Mouse (Mus musculus) CH12.LX (cell line): ENCODE measurements around the gene Psmd12. TPM values are rescaled to one million over a fixed set of nuclear protein-coding genes. Genes with fewer than 3 reads are reported as not detected.

ENCODE experiments used
- DNase-seq: peaks from one replicate; pipeline ENCODE4 v3.0.0-alpha.2; 2013; ENCODE audit errors: extremely low read depth
- H3K27ac ChIP-seq: 2 replicates; pipeline ENCODE4 v1.5.1; 2012; ENCODE audit warnings: low read depth, mild to moderate bottlenecking, control low read depth, moderate library complexity; ENCODE audit not compliant: insufficient read depth
- H3K27me3 ChIP-seq: replicated peaks from 2 replicates; pipeline ENCODE3; 2012; ENCODE audit warnings: inconsistent platforms
- H3K36me3 ChIP-seq, 2 experiments: replicated peaks in 1 of 2; 2 replicates each; pipeline versions ENCODE3 to v1.6.1; 2012; ENCODE audit warnings: inconsistent platforms in 1 of 2, low read length in 1 of 2, mild to moderate bottlenecking in 1 of 2, mixed read lengths in 1 of 2, moderate library complexity in 1 of 2; ENCODE audit not compliant: control insufficient read depth in 1 of 2, insufficient read depth in 1 of 2
- H3K4me1 ChIP-seq, 2 experiments: 2 replicates each; pipeline ENCODE4 v1.6.1; 2012; ENCODE audit warnings: inconsistent platforms in 1 of 2, moderate library complexity in 1 of 2; ENCODE audit not compliant: insufficient read depth in 2 of 2, control insufficient read depth in 1 of 2
- H3K4me2 ChIP-seq: 2 replicates; pipeline ENCODE4 v1.6.1; 2012; ENCODE audit warnings: low read depth, mild to moderate bottlenecking, control low read depth; ENCODE audit not compliant: poor library complexity, insufficient read depth, severe bottlenecking
- H3K4me3 ChIP-seq, 3 experiments: fragments of 150-350 bp in 1 of 3; sonication (generic) in 1 of 3; replicated peaks in 1 of 3; 2 replicates each; pipeline versions ENCODE3 to v1.5.1; 2011 to 2012; ENCODE audit warnings: low read depth in 2 of 3, low read length in 2 of 3, mild to moderate bottlenecking in 2 of 3, moderate library complexity in 2 of 3, control low read depth in 1 of 3, improper control_type of control experiment in 1 of 3, inconsistent platforms in 1 of 3, mixed read lengths in 1 of 3; ENCODE audit not compliant: poor library complexity in 1 of 3
- H3K79me2 ChIP-seq: replicated peaks from 2 replicates; pipeline ENCODE4 v1.6.1; 2012; ENCODE audit warnings: mild to moderate bottlenecking, moderate library complexity; ENCODE audit not compliant: control insufficient read depth, poor library complexity, insufficient read depth, severe bottlenecking; ENCODE audit errors: extremely low read depth
- H3K9ac ChIP-seq: 2 replicates; pipeline ENCODE4 v1.6.1; 2012; ENCODE audit warnings: low read depth, mild to moderate bottlenecking, control low read depth, moderate library complexity; ENCODE audit not compliant: insufficient read depth
- H3K9me3 ChIP-seq: replicated peaks from 2 replicates; pipeline ENCODE3; 2012; ENCODE audit warnings: low read length, inconsistent platforms, mixed read lengths
- CTCF ChIP-seq, 2 experiments: IDR thresholded peaks in 1 of 2; conservative IDR thresholded peaks in 1 of 2; 2 replicates each; pipeline ENCODE4 v1.5.1; 2011 to 2012; ENCODE audit warnings: low read depth in 2 of 2, low read length in 2 of 2, improper control_type of control experiment in 1 of 2, inconsistent platforms in 1 of 2, mild to moderate bottlenecking in 1 of 2, moderate library complexity in 1 of 2
- ELF1 ChIP-seq: IDR thresholded peaks from 2 replicates; pipeline ENCODE4 v1.6.1; 2014; ENCODE audit warnings: low read depth, mild to moderate bottlenecking, inconsistent platforms, low read length, improper control_type of control experiment
- ETS1 ChIP-seq: conservative IDR thresholded peaks from 2 replicates; pipeline ENCODE4 v1.6.1; 2012; ENCODE audit warnings: low read depth, mild to moderate bottlenecking, inconsistent platforms, low read length, improper control_type of control experiment, moderate library complexity
- HCFC1 ChIP-seq: IDR thresholded peaks from 2 replicates; pipeline ENCODE4 v1.6.1; 2012; ENCODE audit warnings: low read depth, mild to moderate bottlenecking, inconsistent platforms, low read length, improper control_type of control experiment
- IRF4 ChIP-seq: IDR thresholded peaks from 2 replicates; pipeline ENCODE4 v1.6.1; 2014; ENCODE audit warnings: low read depth, mild to moderate bottlenecking, inconsistent platforms, low read length, improper control_type of control experiment
- JUN ChIP-seq: IDR thresholded peaks from 2 replicates; pipeline ENCODE4 v1.6.1; 2011; ENCODE audit warnings: low read depth, mild to moderate bottlenecking, low read length, improper control_type of control experiment, moderate library complexity; ENCODE audit not compliant: insufficient read depth
- MAFK ChIP-seq: IDR thresholded peaks from 2 replicates; pipeline ENCODE4 v1.6.1; 2011; ENCODE audit warnings: low read length, improper control_type of control experiment; ENCODE audit not compliant: insufficient replicate concordance
- MAX ChIP-seq: IDR thresholded peaks from 2 replicates; pipeline ENCODE4 v1.6.1; 2011; ENCODE audit warnings: low read length, improper control_type of control experiment
- MAZ ChIP-seq: IDR thresholded peaks from 2 replicates; pipeline ENCODE4 v1.6.1; 2012; ENCODE audit warnings: low read depth, mild to moderate bottlenecking, inconsistent platforms, low read length, improper control_type of control experiment, moderate library complexity
- MEF2A ChIP-seq: IDR thresholded peaks from 2 replicates; pipeline ENCODE4 v1.6.1; 2014; ENCODE audit warnings: low read depth, mild to moderate bottlenecking, inconsistent platforms, low read length, improper control_type of control experiment, borderline replicate concordance
- MYC ChIP-seq: IDR thresholded peaks from 2 replicates; pipeline ENCODE4 v1.6.1; 2011; ENCODE audit warnings: low read depth, mild to moderate bottlenecking, improper control_type of control experiment, low read length
- NRF1 ChIP-seq: IDR thresholded peaks from 2 replicates; pipeline ENCODE4 v1.6.1; 2014; ENCODE audit warnings: low read depth, mild to moderate bottlenecking, inconsistent platforms, low read length, improper control_type of control experiment, moderate library complexity
- POLR2A ChIP-seq: IDR thresholded peaks from 2 replicates; pipeline ENCODE4 v1.6.1; 2011; ENCODE audit warnings: low read depth, mild to moderate bottlenecking, improper control_type of control experiment, low read length
- POLR2AphosphoS2 ChIP-seq: IDR thresholded peaks from 2 replicates; pipeline ENCODE4 v1.6.1; 2011; ENCODE audit warnings: low read depth, low read length, improper control_type of control experiment
- RCOR1 ChIP-seq: conservative IDR thresholded peaks from 2 replicates; pipeline ENCODE4 v1.6.1; 2012; ENCODE audit warnings: low read depth, mild to moderate bottlenecking, inconsistent platforms, low read length, improper control_type of control experiment
- SIN3A ChIP-seq: IDR thresholded peaks from 2 replicates; pipeline ENCODE4 v1.6.1; 2012; ENCODE audit warnings: low read length, improper control_type of control experiment, inconsistent platforms
- TBP ChIP-seq: conservative IDR thresholded peaks from 2 replicates; pipeline ENCODE4 v1.6.1; 2011; ENCODE audit warnings: low read depth, low read length, improper control_type of control experiment
- TCF12 ChIP-seq: IDR thresholded peaks from 2 replicates; pipeline ENCODE4 v1.6.1; 2014; ENCODE audit warnings: low read depth, mild to moderate bottlenecking, inconsistent platforms, low read length, improper control_type of control experiment
- ZC3H11A ChIP-seq: IDR thresholded peaks from 2 replicates; pipeline ENCODE4 v1.6.1; 2012; ENCODE audit warnings: low read depth, mild to moderate bottlenecking, inconsistent platforms, low read length, improper control_type of control experiment
- ZKSCAN1 ChIP-seq: IDR thresholded peaks from 2 replicates; pipeline ENCODE4 v1.6.1; 2012; ENCODE audit warnings: low read depth, inconsistent platforms, low read length, improper control_type of control experiment, borderline replicate concordance
- ZMIZ1 ChIP-seq: IDR thresholded peaks from 2 replicates; pipeline ENCODE4 v1.6.1; 2012; ENCODE audit warnings: low read depth, mild to moderate bottlenecking, inconsistent platforms, low read length, improper control_type of control experiment
- ZNF384 ChIP-seq: IDR thresholded peaks from 2 replicates; pipeline ENCODE4 v1.6.1; 2012; ENCODE audit warnings: low read depth, low read length, improper control_type of control experiment, inconsistent platforms
- dilution Hi-C: fragments of 300-500 bp; cut with MboI; formaldehyde crosslinking; loops from 2 replicates; pipeline ENCODE4 v1.14.3; 2020; ENCODE audit warnings: low sequenced_read_pairs; ENCODE audit not compliant: extremely low pct_unique_long_range_greater_than_20kb, extremely low pct_ligation_motif_present
- in situ Hi-C: fragments of 300-500 bp; cut with MboI; formaldehyde crosslinking; loops from 3 replicates; pipeline ENCODE4 v1.14.3; 2019; ENCODE audit warnings: low sequenced_read_pairs, low pct_ligation_motif_present, low pct_unique_long_range_greater_than_20kb, mixed read lengths
- polyA plus RNA-seq: library from polyadenylated mRNA; unstranded; fragments of >175 nt; gene quantifications from 2 replicates; pipeline ENCODE4 v1.2.1, GENCODE M21; 2012; ENCODE audit warnings: low read depth; ENCODE audit not compliant: insufficient read length
- total RNA-seq, 2 experiments: library from RNA; depleted of rRNA; stranded (reverse); fragments of 300-350 nt in 1 of 2; fragments of >200 nt in 1 of 2; gene quantifications; 2 replicates each; pipeline ENCODE4 v1.2.3; 2012 to 2014

The Psmd12 gene
- total and polyA plus RNA-seq, 3 experiments: 108 to 257 (median 151) TPM

DNA sequence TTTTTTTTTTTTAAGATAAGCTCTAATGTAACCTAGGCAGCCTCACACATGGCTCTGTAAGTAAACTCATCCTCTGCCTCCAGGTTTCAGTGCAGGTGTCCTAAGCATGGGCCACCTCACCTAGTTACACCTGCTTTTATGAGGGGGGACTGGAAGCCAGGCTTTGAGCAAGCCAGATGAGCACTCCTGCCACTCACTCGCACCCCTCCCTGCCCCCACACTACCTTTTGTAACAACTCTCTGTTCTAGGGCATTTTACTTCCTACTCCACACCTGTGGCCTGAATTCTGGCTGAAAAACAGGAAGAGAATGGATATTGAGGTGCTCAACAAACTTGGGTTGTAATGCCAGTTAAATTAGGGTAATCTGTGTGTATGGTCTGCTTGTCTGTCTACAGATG, 45.7 kb downstream of the Psmd12 start:
- DNase-seq: no peak
- in situ Hi-C loops (loop anchor here (25.0 kb wide), 1 partner anchor 887 kb away; no protein-coding TSS in a partner anchor), dilution Hi-C loops (no loop called here)
- no peaks in the 10 kb centered on the region for H3K27me3 ChIP-seq
- no peak overlapping the region for H3K4me2 ChIP-seq
- no peak overlapping the region for H3K4me3 ChIP-seq
- H3K9me3 ChIP-seq: no peaks in the 10 kb centered on the region
- H3K9ac ChIP-seq: no peak overlapping the region
- H3K36me3 ChIP-seq: no peaks in the 10 kb centered on the region
- peaks cover 0 to 7% of the 10 kb centered on the region in 2 experiments; a peak in 1 of 4 replicates for H3K4me1 ChIP-seq
- TF ChIP-seq ETS1 (no peak), ZMIZ1 (no peak), RCOR1 (no peak), SIN3A (no peak), MAFK (no peak), MEF2A (no peak)
- H3K79me2 ChIP-seq: no peaks in the 10 kb centered on the region
- no peak overlapping the region for H3K27ac ChIP-seq

- no peaks in the 10 kb centered on the region for H3K9me3 ChIP-seq
- H3K4me2 ChIP-seq: no peak overlapping the region
- H3K36me3 ChIP-seq: no peaks in the 10 kb centered on the region
- in situ Hi-C loops: no loop called here
- H3K27me3 ChIP-seq: no peaks in the 10 kb centered on the region
- no peak overlapping the region for H3K27ac ChIP-seq
- H3K4me3 ChIP-seq: no peak overlapping the region
- peaks cover 0 to 7% of the 10 kb centered on the region in 2 experiments; a peak in 1 of 4 replicates for H3K4me1 ChIP-seq
- no peak for DNase-seq
- TF ChIP-seq MYC (no peak), MAX (no peak), ETS1 (no peak), ZKSCAN1 (no peak), TCF12 (no peak), ZNF384 (no peak), JUN (no peak), TBP (no peak), POLR2A (no peak), POLR2AphosphoS2 (no peak), ZC3H11A (no peak), MAZ (no peak), ELF1 (no peak), HCFC1 (no peak), IRF4 (no peak), NRF1 (no peak), CTCF (conservative IDR thresholded peaks at IDR 0.05 in 1 of 2, IDR thresholded peaks at IDR 0.05 in 1 of 2; ENCODE audit: low read depth in 2 of 2, low read length in 2 of 2) (no peak), ZMIZ1 (no peak)
- TF ChIP-seq, all 38 proteins: peak for 0
- dilution Hi-C loops: no loop called here
- H3K79me2 ChIP-seq: no peaks in the 10 kb centered on the region
- H3K9ac ChIP-seq: no peak overlapping the region
These were observed 48.3 kb downstream of the Psmd12 start for GRCm38 (mm10) chr11:107527632-107528031.
